Mouse (Mus musculus) midbrain, embryonic 12.5 days (tissue): ENCODE data around the gene Ptprn. TPM values are rescaled to one million over a fixed set of nuclear protein-coding genes. Genes with fewer than 3 reads are reported as not detected.

ENCODE experiments used
- ATAC-seq: fragments of 200-750 bp; cut with Nextera tagmentation; 2 replicates; pipeline ENCODE4 v1.8.0; 2017; ENCODE audit warnings: low read depth, moderate TSS enrichment, moderate library complexity; ENCODE audit not compliant: low FRiP score
- H3K27ac ChIP-seq: fragments of 300-500 bp; sonication (generic); replicated peaks from 2 replicates; pipeline ENCODE4 v1.5.1; 2016; ENCODE audit warnings: mild to moderate bottlenecking
- H3K27me3 ChIP-seq: fragments of 300-500 bp; sonication (generic); 2 replicates; pipeline ENCODE4 v1.6.1; 2016; ENCODE audit warnings: mild to moderate bottlenecking
- H3K36me3 ChIP-seq: fragments of 300-500 bp; sonication (generic); 2 replicates; pipeline ENCODE4 v1.6.1; 2016
- H3K4me1 ChIP-seq: fragments of 300-500 bp; sonication (generic); 2 replicates; pipeline ENCODE4 v1.6.1; 2016
- H3K4me2 ChIP-seq: fragments of 300-500 bp; sonication (generic); replicated peaks from 2 replicates; pipeline ENCODE4 v1.6.1; 2016; ENCODE audit warnings: mild to moderate bottlenecking, moderate library complexity
- H3K4me3 ChIP-seq: fragments of 300-500 bp; sonication (generic); 2 replicates; pipeline ENCODE4 v1.5.1; 2016; ENCODE audit warnings: mild to moderate bottlenecking
- H3K9ac ChIP-seq: fragments of 300-500 bp; sonication (generic); replicated peaks from 2 replicates; pipeline ENCODE4 v1.6.1; 2016; ENCODE audit warnings: mild to moderate bottlenecking, moderate library complexity
- H3K9me3 ChIP-seq: fragments of 300-500 bp; sonication (generic); 2 replicates; pipeline ENCODE4 v1.6.1; 2016; ENCODE audit warnings: mild to moderate bottlenecking
- WGBS: fragments of 180-500 bp; shearing (Covaris S2); methylation state at CpG from one replicate; pipeline ENCODE4 v1.1.7; 2016; 5-methylcytosine and 5-hydroxymethylcytosine counted together
- polyA plus RNA-seq: library from polyadenylated mRNA; unstranded; fragments of >200 nt; fragmentation: Nextera tagmentation; extraction: Ambion mirVana; gene quantifications from 2 replicates; pipeline ENCODE4 v1.2.1, GENCODE M21; 2016

Ptprn gene
- polyA plus RNA-seq, 1 experiment from 2014 or later, result 9.3 TPM

GRCm38 (mm10) chr1:75218227-75219001 lies 45.9 kb downstream of the Ptprn start:
- peaks cover 77% of the 10 kb centered on the region for H3K27me3 ChIP-seq
- peak overlapping the region; percentile 50; the same call in 1 of the 2 replicates for H3K9ac ChIP-seq
- ATAC-seq, result peak; percentile 68; the same call in 1 of the 2 replicates
- no peak overlapping the region for H3K27ac ChIP-seq
- H3K4me2 ChIP-seq, result peak overlapping the region; percentile 86
- 3% methylated on average over 38 of the region's 38 CpGs for WGBS
- H3K4me1 ChIP-seq, result peaks cover 20% of the 10 kb centered on the region
- H3K9me3 ChIP-seq, result no peaks in the 10 kb centered on the region
- peak overlapping the region; percentile 52 for H3K4me3 ChIP-seq
- H3K36me3 ChIP-seq, result peaks cover 26% of the 10 kb centered on the region

- no peak for ATAC-seq
- Histone ChIP-seq H3K36me3 (peaks cover 31% of the 10 kb centered on the region), H3K4me2 (no peak overlapping the region), H3K9me3 (no peaks in the 10 kb centered on the region), H3K4me1 (peaks cover 22% of the 10 kb centered on the region), H3K27ac (no peak overlapping the region), H3K27me3 (peaks cover 73% of the 10 kb centered on the region), H3K9ac (no peak overlapping the region), H3K4me3 (peak overlapping the region; percentile 52; the same call in 1 of the 2 replicates)
- 6% methylated on average over 6 of the region's 6 CpGs for WGBS
Measured at GRCm38 (mm10) chr1:75217893-75218226, 46.4 kb downstream of the Ptprn start.

- H3K4me3 ChIP-seq, result no peak overlapping the region
- 84% methylated on average over 13 of the region's 13 CpGs for WGBS
- H3K9ac ChIP-seq, result no peak overlapping the region
- peaks cover 30% of the 10 kb centered on the region for H3K4me1 ChIP-seq
- H3K9me3 ChIP-seq, result no peaks in the 10 kb centered on the region
- no peak for ATAC-seq
- H3K27ac ChIP-seq, result no peak overlapping the region
- H3K4me2 ChIP-seq, result no peak overlapping the region
- peaks cover 65% of the 10 kb centered on the region for H3K27me3 ChIP-seq
- H3K36me3 ChIP-seq, result peaks cover 39% of the 10 kb centered on the region
Measured at GRCm38 (mm10) chr1:75216797-75217585, 47.3 kb downstream of the Ptprn start.

GRCm38 (mm10) chr1:75215785-75216184 lies 48.5 kb downstream of the Ptprn start:
- Histone ChIP-seq H3K9me3 (no peaks in the 10 kb centered on the region), H3K4me2 (no peak overlapping the region), H3K27me3 (peaks cover 53% of the 10 kb centered on the region), H3K36me3 (peaks cover 43% of the 10 kb centered on the region), H3K4me1 (peaks cover 39% of the 10 kb centered on the region), H3K9ac (no peak overlapping the region), H3K27ac (no peak overlapping the region), H3K4me3 (no peak overlapping the region)
- no peak for ATAC-seq
- 98% methylated on average over 9 of the region's 9 CpGs for WGBS

GRCm38 (mm10) chr1:75214886-75215285 lies 49.4 kb downstream of the Ptprn start:
- no peak overlapping the region for H3K27ac ChIP-seq
- H3K9ac ChIP-seq, result no peak overlapping the region
- no peak overlapping the region for H3K4me3 ChIP-seq
- H3K4me1 ChIP-seq, result peaks cover 45% of the 10 kb centered on the region
- no peak for ATAC-seq
- peaks cover 43% of the 10 kb centered on the region for H3K36me3 ChIP-seq
- no peak overlapping the region for H3K4me2 ChIP-seq
- H3K9me3 ChIP-seq, result no peaks in the 10 kb centered on the region
- peaks cover 44% of the 10 kb centered on the region for H3K27me3 ChIP-seq
- WGBS, result 77% methylated on average over 5 of the region's 5 CpGs

GRCm38 (mm10) chr1:75214442-75214841 lies 49.9 kb downstream of the Ptprn start:
- Histone ChIP-seq H3K4me1 (peaks cover 45% of the 10 kb centered on the region), H3K4me3 (no peak overlapping the region), H3K9ac (no peak overlapping the region), H3K36me3 (peaks cover 43% of the 10 kb centered on the region), H3K9me3 (no peaks in the 10 kb centered on the region), H3K4me2 (no peak overlapping the region), H3K27ac (no peak overlapping the region), H3K27me3 (peaks cover 43% of the 10 kb centered on the region)
- no peak for ATAC-seq
- 83% methylated on average over 2 of the region's 2 CpGs for WGBS

GRCm38 (mm10) chr1:75213096-75213495 lies 51.2 kb downstream of the Ptprn start:
- Histone ChIP-seq H3K4me2 (no peak overlapping the region), H3K36me3 (peaks cover 43% of the 10 kb centered on the region), H3K27ac (no peak overlapping the region), H3K9ac (no peak overlapping the region), H3K9me3 (no peaks in the 10 kb centered on the region), H3K27me3 (peaks cover 37% of the 10 kb centered on the region), H3K4me3 (no peak overlapping the region), H3K4me1 (peaks cover 44% of the 10 kb centered on the region)
- WGBS, result 89% methylated on average over 7 of the region's 7 CpGs
- ATAC-seq, result no peak

GRCm38 (mm10) chr1:75212542-75212941 lies 51.8 kb downstream of the Ptprn start:
- no peak overlapping the region; the same call in 1 of the 2 replicates for H3K4me2 ChIP-seq
- no peak for ATAC-seq
- H3K36me3 ChIP-seq, result peaks cover 43% of the 10 kb centered on the region
- H3K27me3 ChIP-seq, result peaks cover 32% of the 10 kb centered on the region
- H3K4me1 ChIP-seq, result peaks cover 41% of the 10 kb centered on the region
- H3K9me3 ChIP-seq, result no peaks in the 10 kb centered on the region
- H3K4me3 ChIP-seq, result no peak overlapping the region
- H3K9ac ChIP-seq, result no peak overlapping the region
- WGBS, result 88% methylated on average over 4 of the region's 4 CpGs
- no peak overlapping the region for H3K27ac ChIP-seq

- peak overlapping the region; percentile 98 for H3K4me2 ChIP-seq
- H3K4me3 ChIP-seq, result peak overlapping the region; percentile 77
- H3K36me3 ChIP-seq, result peaks cover 43% of the 10 kb centered on the region
- 12% methylated on average over 17 of the region's 17 CpGs for WGBS
- H3K27me3 ChIP-seq, result peaks cover 19% of the 10 kb centered on the region
- peaks cover 41% of the 10 kb centered on the region for H3K4me1 ChIP-seq
- H3K9me3 ChIP-seq, result no peaks in the 10 kb centered on the region
- peak; percentile 48; the same call in 1 of the 2 replicates for ATAC-seq
- H3K9ac ChIP-seq, result peak overlapping the region; percentile 95
- H3K27ac ChIP-seq, result no peak overlapping the region
Measured at GRCm38 (mm10) chr1:75211141-75211708, 53.1 kb downstream of the Ptprn start.

- Histone ChIP-seq H3K36me3 (peaks cover 37% of the 10 kb centered on the region), H3K4me1 (peaks cover 41% of the 10 kb centered on the region), H3K27me3 (peaks cover 12% of the 10 kb centered on the region), H3K9me3 (no peaks in the 10 kb centered on the region), H3K4me2 (peak within 1 kb of the TSS; percentile 98), H3K27ac (0 out of 2 replicates have a peak within 1 kb of the TSS, but pooled peaks have one; percentile 46), H3K9ac (peak within 1 kb of the TSS; percentile 95), H3K4me3 (peak within 1 kb of the TSS; percentile 77)
- WGBS, result 6% methylated on average over 42 of the region's 42 CpGs
- peak; percentile 96 for ATAC-seq
Measured at GRCm38 (mm10) chr1:75210136-75211087, 53.9 kb downstream of the Ptprn start, which contains the start of the genes Glb1l and Stk16. TSS of gene Glb1l (minus strand) at chr1:75210813. TSS of gene Stk16 (plus strand) at chr1:75210838.
